Mouse (Mus musculus): ENCODE results near the gene Pnrc2. TPM values are rescaled to one million over a fixed set of nuclear protein-coding genes. Genes with fewer than 3 reads are reported as not detected.

Gene Pnrc2
- total RNA-seq, 2 experiments from 2014 or later, result 81.7 to 88.6 TPM

- DNase-seq, result no peak
Observed at GRCm38 (mm10) chr4:135821772-135822171, 51.9 kb downstream of the Pnrc2 start.

Other genes starting within 250 kb of the Pnrc2 start
- gene Ifnlr1, start 187.6 kb downstream of the Pnrc2 start, total RNA-seq (2021), result 1 to 10 TPM; 2.3 to 3.2 TPM
- under 1 TPM; 0.20 to 0.24 TPM for gene Il22ra1, start 145.7 kb downstream of the Pnrc2 start, total RNA-seq (2021)
- 1 to 10 TPM in 1 of 2 experiments, under 1 TPM in 1; 0.76 to 1.1 TPM for gene Myom3, start 114.1 kb downstream of the Pnrc2 start, total RNA-seq (2021)
- 10 to 100 TPM; 73.8 to 80.5 TPM for gene Srsf10, start 18.1 kb downstream of the Pnrc2 start, total RNA-seq (2021)
- gene Cnr2, start 21.5 kb upstream of the Pnrc2 start, total RNA-seq (2021), result under 1 TPM; 0.68 to 0.74 TPM
- 10 to 100 TPM; 42.4 to 45.9 TPM for gene Fuca1, start 46.9 kb upstream of the Pnrc2 start, total RNA-seq (2021)
- gene Hmgcl, start 72.6 kb upstream of the Pnrc2 start, total RNA-seq (2021), result 10 to 100 TPM; 52.2 to 59.8 TPM
- 1 to 10 TPM; 7.6 to 9.8 TPM for gene Gale, start 89.9 kb upstream of the Pnrc2 start, total RNA-seq (2021)
- gene Lypla2, start 98.8 kb upstream of the Pnrc2 start, total RNA-seq (2021), result 10 to 100 TPM; 46.3 to 46.9 TPM
- 10 to 100 TPM; 17.1 to 18.3 TPM for gene Pithd1, start 113.4 kb upstream of the Pnrc2 start, total RNA-seq (2021)
- gene Eloa, start 147.9 kb upstream of the Pnrc2 start, total RNA-seq (2021), result 10 to 100 TPM; 38.4 to 38.5 TPM
- gene Rpl11, start 179.6 kb upstream of the Pnrc2 start, total RNA-seq (2021), result 100 to 1,000 TPM; 395 to 405 TPM